Mouse (Mus musculus): ENCODE results near the gene Wfs1.
"Not testable (repeated sequence)": the region's sequence is repeated elsewhere in the genome, so short reads cannot be mapped to it uniquely, and the experiment has no call there.

Wfs1 gene

GRCm38 (mm10) chr5:36988124-36988780 is 753 bp downstream of the Wfs1 start:
- DNase-seq (ENCODE audit: low spot score in 2 of 2): no peak

- DNase-seq (ENCODE audit: low spot score in 2 of 2): no peak
Measured at GRCm38 (mm10) chr5:36986617-36987016, 2.4 kb downstream of the Wfs1 start.

- DNase-seq (ENCODE audit: low spot score in 2 of 2): no peak
Measured at GRCm38 (mm10) chr5:36982271-36982670, 6.7 kb downstream of the Wfs1 start.

GRCm38 (mm10) chr5:36979631-36980030 is 9.4 kb downstream of the Wfs1 start:
- DNase-seq (ENCODE audit: low spot score in 2 of 2): no peak

- DNase-seq (ENCODE audit: low spot score in 2 of 2): no peak
Measured at GRCm38 (mm10) chr5:36979001-36979400, 10.0 kb downstream of the Wfs1 start.

GRCm38 (mm10) chr5:36977809-36978208 is 11.2 kb downstream of the Wfs1 start:
- no peak for DNase-seq (ENCODE audit: low spot score in 2 of 2)

GRCm38 (mm10) chr5:36975336-36975735 is 13.7 kb downstream of the Wfs1 start:
- no peak for DNase-seq (ENCODE audit: low spot score in 2 of 2)

GRCm38 (mm10) chr5:36971587-36971986 is 17.4 kb downstream of the Wfs1 start:
- DNase-seq (ENCODE audit: low spot score in 2 of 2): no peak

- no peak for DNase-seq (ENCODE audit: low spot score in 2 of 2)
Measured at GRCm38 (mm10) chr5:36960501-36960900, 28.5 kb downstream of the Wfs1 start.

GRCm38 (mm10) chr5:36958837-36959236 is 30.2 kb downstream of the Wfs1 start:
- DNase-seq (ENCODE audit: low spot score in 2 of 2): peak in 1 of 2 experiments; percentile 79

- DNase-seq (ENCODE audit: low spot score in 2 of 2): no peak
Measured at GRCm38 (mm10) chr5:36955366-36955765, 33.6 kb downstream of the Wfs1 start.

- DNase-seq (ENCODE audit: low spot score in 2 of 2): no peak
Measured at GRCm38 (mm10) chr5:36952311-36952710, 36.7 kb downstream of the Wfs1 start.

GRCm38 (mm10) chr5:36950871-36951270 is 38.1 kb downstream of the Wfs1 start:
- no peak for DNase-seq (ENCODE audit: low spot score in 2 of 2)

GRCm38 (mm10) chr5:36948831-36949230 is 40.2 kb downstream of the Wfs1 start:
- peak in 1 of 2 experiments; percentile 72 for DNase-seq (ENCODE audit: low spot score in 2 of 2)

- DNase-seq (ENCODE audit: low spot score in 2 of 2): peak in 1 of 2 experiments; percentile 65
Measured at GRCm38 (mm10) chr5:36946445-36946844, 42.6 kb downstream of the Wfs1 start.

- DNase-seq (ENCODE audit: low spot score in 2 of 2): no peak
Measured at GRCm38 (mm10) chr5:36945713-36946112, 43.3 kb downstream of the Wfs1 start.

GRCm38 (mm10) chr5:36945102-36945701 is 43.8 kb downstream of the Wfs1 start:
- no peak for DNase-seq (ENCODE audit: low spot score in 2 of 2)

- no peak for DNase-seq (ENCODE audit: low spot score in 2 of 2)
Measured at GRCm38 (mm10) chr5:36944552-36944951, 44.5 kb downstream of the Wfs1 start.

GRCm38 (mm10) chr5:36942446-36942845 is 46.6 kb downstream of the Wfs1 start:
- DNase-seq (ENCODE audit: low spot score in 2 of 2): no peak

GRCm38 (mm10) chr5:36938991-36939390 is 50.0 kb downstream of the Wfs1 start:
- DNase-seq (ENCODE audit: low spot score in 2 of 2): not testable (repeated sequence)

- DNase-seq (ENCODE audit: low spot score in 2 of 2): no peak
Measured at GRCm38 (mm10) chr5:36938021-36938420, 51.0 kb downstream of the Wfs1 start.

GRCm38 (mm10) chr5:36936548-36936947 is 52.5 kb downstream of the Wfs1 start:
- DNase-seq (ENCODE audit: low spot score in 2 of 2): no peak
